Mouse (Mus musculus): ENCODE data around the gene Htra2. TPM values are rescaled to one million over a fixed set of nuclear protein-coding genes. Genes with fewer than 3 reads are reported as not detected.

Gene Htra2
- 80.2 and 94.2 TPM in 2 replicates for polyA plus RNA-seq (2015; fragmentation: Nextera tagmentation; extraction: Ambion mirVana)

- ATAC-seq (ENCODE audit: extremely low read depth, insufficient number of reproducible peaks, low FRiP score, low TSS enrichment) = peak; percentile 10
- H3K27me3 ChIP-seq (replicated peaks) = peaks cover 19% of the 10 kb centered on the region
Observed at GRCm38 (mm10) chr6:83054871-83055431, at the start of gene Htra2. Gene Htra2 (minus strand): TSS chr6:83055273.

GRCm38 (mm10) chr6:83104158-83104557, 49.1 kb upstream of the Htra2 start:
- H3K4me1 ChIP-seq = peaks cover 30% of the 10 kb centered on the region
- ATAC-seq (ENCODE audit: extremely low read depth, insufficient number of reproducible peaks, low FRiP score, low TSS enrichment) = no peak
- 81% methylated on average over 4 of the region's 4 CpGs for WGBS
- H3K9ac ChIP-seq = no peak overlapping the region
- H3K4me3 ChIP-seq = no peak overlapping the region
- H3K27ac ChIP-seq (replicated peaks) = no peak overlapping the region
- H3K9me3 ChIP-seq = no peaks in the 10 kb centered on the region
- H3K4me2 ChIP-seq = no peak overlapping the region
- H3K27me3 ChIP-seq (replicated peaks) = peaks cover 13% of the 10 kb centered on the region
- peaks cover 17% of the 10 kb centered on the region for H3K36me3 ChIP-seq

More at GRCm38 (mm10) chr6:83054871-83055431, at the start of gene Htra2:
- peaks cover 47% of the 10 kb centered on the region for H3K36me3 ChIP-seq
- H3K4me2 ChIP-seq = peak within 1 kb of the TSS; percentile 97
- WGBS = 2% methylated on average over 46 of the region's 50 CpGs
- peak within 1 kb of the TSS; percentile 84 for H3K4me3 ChIP-seq
- H3K4me1 ChIP-seq = peaks cover 27% of the 10 kb centered on the region
- H3K9me3 ChIP-seq = no peaks in the 10 kb centered on the region
- peak within 1 kb of the TSS; percentile 86 for H3K9ac ChIP-seq
- H3K27ac ChIP-seq (replicated peaks) = peak within 1 kb of the TSS; percentile 82

GRCm38 (mm10) chr6:83103130-83103650, 48.1 kb upstream of the Htra2 start:
- no peak for ATAC-seq (ENCODE audit: extremely low read depth, insufficient number of reproducible peaks, low FRiP score, low TSS enrichment)
- H3K4me2 ChIP-seq = peak overlapping the region; percentile 100
- peak overlapping the region; percentile 88 for H3K9ac ChIP-seq
- peaks cover 17% of the 10 kb centered on the region for H3K36me3 ChIP-seq
- H3K4me1 ChIP-seq = peaks cover 25% of the 10 kb centered on the region
- H3K9me3 ChIP-seq = no peaks in the 10 kb centered on the region
- peaks cover 22% of the 10 kb centered on the region for H3K27me3 ChIP-seq (replicated peaks)
- 41% methylated on average over 11 of the region's 11 CpGs for WGBS
- H3K27ac ChIP-seq (replicated peaks) = no peak overlapping the region
- peak overlapping the region; percentile 77 for H3K4me3 ChIP-seq

GRCm38 (mm10) chr6:83101688-83102556, 46.8 kb upstream of the Htra2 start:
- Histone ChIP-seq H3K4me2 (peak overlapping the region; percentile 100), H3K27ac (replicated peaks) (peak overlapping the region; percentile 81), H3K27me3 (replicated peaks) (peaks cover 30% of the 10 kb centered on the region), H3K36me3 (peaks cover 12% of the 10 kb centered on the region), H3K4me3 (peak overlapping the region; percentile 77), H3K9ac (peak overlapping the region; percentile 88), H3K9me3 (no peaks in the 10 kb centered on the region), H3K4me1 (peaks cover 19% of the 10 kb centered on the region)
- ATAC-seq (ENCODE audit: extremely low read depth, insufficient number of reproducible peaks, low FRiP score, low TSS enrichment) = peak; percentile 66
- WGBS = under 1% methylated on average over 73 of the region's 74 CpGs

- peak; percentile 64 for ATAC-seq (ENCODE audit: extremely low read depth, insufficient number of reproducible peaks, low FRiP score, low TSS enrichment)
- Histone ChIP-seq H3K27me3 (replicated peaks) (peaks cover 36% of the 10 kb centered on the region), H3K4me3 (peak within 1 kb of the TSS; percentile 77), H3K27ac (replicated peaks) (peak within 1 kb of the TSS; percentile 81), H3K9me3 (no peaks in the 10 kb centered on the region), H3K9ac (peak within 1 kb of the TSS; percentile 88), H3K4me2 (peak within 1 kb of the TSS; percentile 100), H3K36me3 (peaks cover 7% of the 10 kb centered on the region; the same call in 1 of the 2 replicates), H3K4me1 (peaks cover 19% of the 10 kb centered on the region)
- WGBS = under 1% methylated on average over 25 of the region's 25 CpGs
Observed at GRCm38 (mm10) chr6:83101316-83101687, 46.2 kb upstream of the Htra2 start, which contains the start of the genes Ccdc142 and Gm42688. Gene Ccdc142 (plus strand): TSS chr6:83101601. Gene Gm42688 (plus strand): TSS chr6:83101617.

- no peak overlapping the region for H3K9ac ChIP-seq
- H3K9me3 ChIP-seq = no peaks in the 10 kb centered on the region
- no peak overlapping the region for H3K4me3 ChIP-seq
- no peak for ATAC-seq (ENCODE audit: extremely low read depth, insufficient number of reproducible peaks, low FRiP score, low TSS enrichment)
- no peak overlapping the region for H3K4me2 ChIP-seq
- peaks cover 18% of the 10 kb centered on the region for H3K4me1 ChIP-seq
- 75% methylated on average over 2 of the region's 2 CpGs for WGBS
- H3K27me3 ChIP-seq (replicated peaks) = peaks cover 53% of the 10 kb centered on the region
- H3K27ac ChIP-seq (replicated peaks) = no peak overlapping the region
- H3K36me3 ChIP-seq = no peaks in the 10 kb centered on the region
Observed at GRCm38 (mm10) chr6:83098411-83098810, 43.3 kb upstream of the Htra2 start.

- Histone ChIP-seq H3K9me3 (no peaks in the 10 kb centered on the region), H3K27me3 (replicated peaks) (peaks cover 70% of the 10 kb centered on the region), H3K4me1 (peaks cover 10% of the 10 kb centered on the region), H3K4me2 (no peak overlapping the region), H3K27ac (replicated peaks) (no peak overlapping the region), H3K9ac (no peak overlapping the region), H3K4me3 (no peak overlapping the region), H3K36me3 (no peaks in the 10 kb centered on the region)
- WGBS = 38% methylated on average over 6 of the region's 6 CpGs
- no peak for ATAC-seq (ENCODE audit: extremely low read depth, insufficient number of reproducible peaks, low FRiP score, low TSS enrichment)
Observed at GRCm38 (mm10) chr6:83095968-83096367, 40.9 kb upstream of the Htra2 start.

- Histone ChIP-seq H3K4me2 (no peak overlapping the region), H3K9me3 (no peaks in the 10 kb centered on the region), H3K36me3 (no peaks in the 10 kb centered on the region), H3K27me3 (replicated peaks) (peaks cover 80% of the 10 kb centered on the region), H3K4me3 (no peak overlapping the region), H3K27ac (replicated peaks) (no peak overlapping the region), H3K9ac (no peak overlapping the region), H3K4me1 (peaks cover 10% of the 10 kb centered on the region)
- ATAC-seq (ENCODE audit: extremely low read depth, insufficient number of reproducible peaks, low FRiP score, low TSS enrichment) = no peak
- 25% methylated on average over 6 of the region's 6 CpGs for WGBS
Observed at GRCm38 (mm10) chr6:83092416-83093127, 37.5 kb upstream of the Htra2 start.

- Histone ChIP-seq H3K27me3 (replicated peaks) (peaks cover 96% of the 10 kb centered on the region), H3K9ac (peak overlapping the region; percentile 66)
- 12% methylated on average over 9 of the region's 9 CpGs for WGBS
Observed at GRCm38 (mm10) chr6:83087926-83088260, 32.8 kb upstream of the Htra2 start.

GRCm38 (mm10) chr6:83087205-83087925, 32.3 kb upstream of the Htra2 start:
- WGBS = 1% methylated on average over 47 of the region's 47 CpGs
- H3K27ac ChIP-seq (replicated peaks) = no peak overlapping the region
- H3K27me3 ChIP-seq (replicated peaks) = peaks cover 96% of the 10 kb centered on the region
- no peak for ATAC-seq (ENCODE audit: extremely low read depth, insufficient number of reproducible peaks, low FRiP score, low TSS enrichment)
- peaks cover 23% of the 10 kb centered on the region for H3K4me1 ChIP-seq
- peaks cover 2% of the 10 kb centered on the region for H3K36me3 ChIP-seq
- H3K9ac ChIP-seq = peak overlapping the region; percentile 66
- peak overlapping the region; percentile 73 for H3K4me2 ChIP-seq
- H3K4me3 ChIP-seq = peak overlapping the region; percentile 48
- H3K9me3 ChIP-seq = no peaks in the 10 kb centered on the region

More at GRCm38 (mm10) chr6:83087926-83088260, 32.8 kb upstream of the Htra2 start:
- ATAC-seq (ENCODE audit: extremely low read depth, insufficient number of reproducible peaks, low FRiP score, low TSS enrichment) = no peak
- H3K9me3 ChIP-seq = no peaks in the 10 kb centered on the region
- peaks cover 26% of the 10 kb centered on the region for H3K4me1 ChIP-seq
- H3K36me3 ChIP-seq = no peaks in the 10 kb centered on the region
- H3K4me3 ChIP-seq = peak overlapping the region; percentile 48
- no peak overlapping the region for H3K27ac ChIP-seq (replicated peaks)
- H3K4me2 ChIP-seq = peak overlapping the region; percentile 73

Data from heart, embryonic 13.5 days (tissue).